Mouse (Mus musculus) lung, postnatal 4 days (tissue): ENCODE data around the gene Nae1.
A peak's percentile ranks its signal among the peaks of the same experiment; 100 is the strongest.
"Not testable (repeated sequence)": the region's sequence is repeated elsewhere in the genome, so short reads cannot be mapped to it uniquely, and the experiment has no call there.

Experiments used
- DNase-seq, 2 experiments: peaks; one replicate each; pipeline ENCODE4 v3.0.0; 2021

The Nae1 gene

DNA sequence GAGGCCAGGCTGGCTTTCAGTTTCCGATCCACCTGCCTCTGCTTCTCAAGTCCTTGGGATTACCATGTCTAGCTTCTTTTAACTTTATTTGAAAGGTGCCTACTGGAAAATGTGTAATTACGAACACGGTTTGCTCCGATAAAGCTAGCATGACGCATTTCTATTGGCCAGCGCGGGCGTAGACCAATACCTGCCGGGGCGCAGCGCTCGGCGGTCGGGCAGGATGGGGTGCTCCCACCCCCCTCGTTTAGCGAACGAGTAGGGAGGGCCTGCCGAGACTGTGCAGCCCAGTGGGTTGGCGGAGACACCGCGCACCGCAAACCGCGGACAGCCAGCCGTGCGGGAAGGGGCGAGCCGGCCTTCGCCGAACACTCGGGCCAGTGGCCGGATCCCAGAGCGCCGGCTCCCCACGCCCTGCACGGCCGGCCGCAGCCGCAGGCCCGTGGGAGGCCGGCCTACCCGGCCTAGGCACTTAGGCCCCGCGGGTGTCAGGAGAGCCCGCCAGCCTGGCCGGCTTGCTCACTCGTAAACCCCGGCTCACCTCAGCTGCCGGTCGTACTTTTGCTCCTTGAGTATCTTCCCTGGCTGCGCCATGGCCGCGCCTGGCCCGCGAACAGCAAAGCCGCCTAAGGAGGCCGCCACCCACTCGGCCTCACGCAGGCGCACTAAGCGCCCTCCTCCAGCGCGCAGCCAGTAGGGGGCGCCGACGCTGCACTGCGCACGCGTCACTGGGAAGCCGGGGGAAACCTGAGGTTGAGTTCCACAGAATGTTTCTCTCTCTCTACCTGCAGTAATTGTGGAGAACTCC, at the start of gene Nae1, which contains the start of gene Car7:
Gene Nae1 (minus strand): TSS at position 667 of the 808 bp plus-strand sequence.
Gene Car7 (plus strand): TSS at position 719 of the 808 bp plus-strand sequence.
- DNase-seq, result peak; percentile 93 to 96

DNA sequence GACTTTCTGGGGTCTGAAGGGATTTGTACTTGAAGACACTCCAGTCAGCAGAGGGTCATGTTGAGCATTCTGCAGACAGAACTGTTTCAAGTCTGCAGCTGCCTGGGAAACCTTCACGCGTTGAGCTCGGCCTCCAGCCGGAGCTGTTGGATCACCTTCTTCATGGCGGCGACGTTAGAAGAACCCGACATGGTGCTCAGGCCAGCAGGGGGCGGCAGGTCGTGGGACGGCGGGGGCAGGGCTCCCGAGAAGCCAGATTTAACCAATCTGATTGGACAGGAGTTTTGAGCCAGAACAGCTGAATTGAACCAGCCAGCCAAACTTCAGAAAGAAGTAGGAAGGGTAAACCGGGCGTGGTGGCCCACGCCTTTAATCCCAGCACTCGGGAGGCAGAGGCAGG, 43.2 kb upstream of the Nae1 start:
- not testable (repeated sequence) for DNase-seq

DNA sequence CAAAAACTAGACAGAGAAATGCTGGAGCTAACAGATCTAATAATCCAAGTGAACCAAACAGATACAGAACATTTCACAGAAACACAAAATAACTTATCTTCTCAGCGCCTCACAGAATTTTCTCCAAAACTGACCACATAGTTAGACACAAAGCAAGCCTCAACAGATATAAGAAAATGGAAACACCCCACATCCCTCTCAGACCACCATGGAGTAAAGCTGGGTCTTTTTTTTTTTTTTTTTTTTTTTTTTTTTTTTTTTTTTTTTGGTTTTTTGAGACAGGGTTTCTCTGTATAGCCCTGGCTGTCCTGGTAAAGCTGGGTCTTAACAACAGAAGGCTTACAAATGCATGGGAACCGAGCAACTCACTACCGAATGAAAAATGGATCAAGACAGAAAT, 42.4 kb upstream of the Nae1 start:
- DNase-seq, result no peak

DNA sequence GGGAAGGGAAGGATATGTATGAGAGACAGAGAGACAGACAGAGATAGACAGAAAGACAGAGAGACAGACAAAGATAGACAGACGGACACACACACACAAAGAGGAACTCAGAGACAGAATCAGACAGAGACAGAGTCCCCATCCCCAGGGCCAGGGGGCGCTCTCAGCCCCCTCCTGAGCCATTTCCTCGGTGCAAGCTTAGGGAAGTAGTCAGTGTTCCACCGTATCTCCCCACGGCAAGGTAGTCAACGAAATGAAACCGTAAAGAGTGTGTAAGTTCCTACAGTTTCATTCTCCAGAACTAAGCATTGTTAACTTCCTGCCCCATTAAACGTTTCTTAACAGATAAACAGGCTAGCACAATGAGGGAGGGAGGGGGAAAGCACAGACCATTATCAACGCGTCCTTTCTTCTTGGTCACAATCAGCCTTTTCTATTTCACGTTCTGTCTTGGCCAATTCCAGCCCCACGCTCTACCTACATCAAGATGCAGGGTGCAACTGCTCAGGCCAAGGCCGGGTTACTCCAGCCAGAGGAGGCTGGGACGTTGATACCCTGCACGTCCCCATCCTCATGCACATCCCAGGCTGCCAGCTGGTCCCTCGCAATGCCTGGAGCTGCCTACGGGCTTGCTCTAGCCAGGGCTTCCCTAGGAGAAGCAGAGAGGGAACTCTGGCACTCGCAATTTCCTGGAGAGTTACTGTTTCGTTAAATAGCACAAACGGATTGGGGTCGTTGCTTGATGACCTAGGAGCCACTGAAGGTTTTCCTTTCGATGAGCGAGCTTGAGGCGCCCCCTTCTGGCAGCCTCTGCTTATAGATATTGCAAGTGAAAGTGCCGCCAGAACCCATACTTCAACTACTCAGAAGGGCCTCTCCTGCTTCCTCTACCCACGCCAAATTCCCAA, 36.3 kb upstream of the Nae1 start:
- peak; percentile 83 to 88 for DNase-seq

DNA sequence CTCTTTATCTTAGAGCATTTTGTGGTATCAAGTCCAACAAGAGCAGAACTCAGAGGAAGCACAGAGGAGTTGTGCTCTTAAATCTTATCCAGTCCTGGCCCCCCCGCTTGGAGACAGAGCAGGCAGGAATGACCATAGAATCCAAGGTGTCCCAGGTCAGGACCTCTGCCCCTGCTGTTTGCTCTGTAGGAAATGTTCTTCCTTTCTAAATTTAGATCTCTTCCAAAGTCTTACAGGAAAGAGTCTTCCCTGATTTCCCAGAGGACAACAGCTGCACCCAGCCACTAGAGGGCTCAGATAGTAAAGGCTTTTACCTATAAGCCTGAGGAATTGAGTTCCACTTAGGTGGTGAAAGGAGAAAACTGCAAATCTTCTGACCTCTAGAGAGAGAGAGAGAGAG, 35.1 kb upstream of the Nae1 start:
- no peak for DNase-seq

DNA sequence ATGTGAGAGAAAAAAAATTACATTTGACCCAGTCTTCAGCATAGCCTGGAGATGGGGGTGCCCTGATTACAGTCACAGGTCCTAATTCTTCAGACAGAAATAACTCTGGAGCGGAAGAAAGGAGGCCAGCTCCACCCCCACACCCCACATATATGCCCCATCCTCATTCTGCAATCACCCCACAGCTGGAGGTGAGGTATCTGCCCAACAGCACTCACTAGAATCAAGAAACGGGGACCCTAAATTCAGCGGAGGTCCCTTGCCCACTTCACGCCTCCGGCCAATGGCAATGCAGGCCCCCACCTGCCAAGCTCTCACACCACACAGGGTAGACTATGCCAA, 31.0 kb upstream of the Nae1 start:
- DNase-seq, result no peak

DNA sequence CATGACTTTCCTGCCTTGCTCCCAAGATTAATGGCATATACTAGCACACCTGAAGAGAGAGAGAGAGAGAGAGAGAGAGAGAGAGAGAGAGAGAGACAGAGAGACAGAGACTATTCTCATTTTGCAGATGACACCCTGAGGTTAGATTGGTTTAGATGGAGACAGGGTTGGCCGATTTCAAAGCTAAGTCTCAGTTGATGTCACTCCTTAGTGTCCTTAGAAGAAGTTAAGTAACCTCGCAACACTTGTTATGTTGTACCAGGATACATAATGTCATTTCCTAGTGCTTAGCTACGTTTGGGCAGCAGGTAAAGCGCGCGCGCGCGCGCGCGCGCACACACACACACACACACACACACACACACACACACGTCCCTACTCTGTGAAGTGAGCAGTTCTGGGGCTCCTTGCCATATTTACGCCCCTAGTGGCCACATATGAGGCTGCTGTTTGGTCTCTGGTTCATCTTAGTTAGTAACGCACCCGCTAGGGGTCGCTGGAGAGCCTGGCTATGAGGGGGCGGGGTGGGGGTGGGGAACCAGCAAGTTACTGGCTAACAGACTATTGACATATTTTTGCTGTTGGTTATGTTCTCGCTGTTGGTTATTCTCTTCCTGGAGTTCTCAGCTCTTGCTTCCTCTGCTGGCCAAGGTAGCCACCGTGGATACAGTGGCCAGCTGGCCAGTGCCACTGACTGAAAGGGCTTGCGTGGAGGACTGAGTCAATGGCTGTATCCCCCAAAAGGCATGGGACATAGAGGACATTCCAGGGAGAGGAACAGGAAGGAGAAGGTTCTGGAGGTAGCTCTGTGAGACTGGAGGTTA, 30.4 kb upstream of the Nae1 start:
- peak; percentile 81 to 88 for DNase-seq

DNA sequence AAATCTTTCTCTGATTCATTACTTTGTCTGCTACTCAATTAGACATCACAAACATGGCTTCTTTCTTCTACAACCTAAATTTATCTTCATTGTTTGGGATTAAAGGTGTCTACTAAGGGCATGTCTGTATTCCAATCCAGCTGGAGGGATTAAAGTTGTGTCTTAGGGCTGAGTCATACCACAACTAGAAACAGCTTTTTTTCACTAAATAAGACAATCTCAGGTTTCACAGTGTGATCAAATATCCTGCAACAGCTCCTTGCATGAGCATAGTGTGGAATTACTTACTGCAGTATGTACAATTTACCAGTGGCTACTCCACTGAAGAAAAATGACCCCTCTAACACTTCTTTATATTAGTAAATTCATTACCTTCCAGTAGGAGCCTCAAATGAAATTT, 26.3 kb upstream of the Nae1 start:
- DNase-seq, result no peak

DNA sequence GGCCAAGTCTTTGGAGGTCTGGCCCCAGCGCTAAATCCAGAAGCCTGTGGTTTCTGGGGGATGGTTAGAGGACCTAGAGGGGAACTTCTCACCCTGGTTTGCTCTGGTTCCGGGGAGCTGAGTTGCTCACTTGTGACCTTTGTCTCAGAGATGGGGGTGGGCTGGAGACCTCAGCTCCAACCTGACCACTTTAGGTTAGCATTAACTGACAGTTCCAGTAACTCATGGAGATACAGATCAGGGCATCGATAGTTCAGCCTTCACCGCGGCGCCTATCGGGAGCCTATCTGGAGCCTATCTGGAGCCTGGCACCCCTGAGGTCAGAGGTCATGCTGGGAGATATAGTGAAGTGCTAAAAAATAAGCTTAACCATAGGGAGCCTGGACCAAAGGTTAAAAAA, 22.8 kb upstream of the Nae1 start:
- no peak for DNase-seq

DNA sequence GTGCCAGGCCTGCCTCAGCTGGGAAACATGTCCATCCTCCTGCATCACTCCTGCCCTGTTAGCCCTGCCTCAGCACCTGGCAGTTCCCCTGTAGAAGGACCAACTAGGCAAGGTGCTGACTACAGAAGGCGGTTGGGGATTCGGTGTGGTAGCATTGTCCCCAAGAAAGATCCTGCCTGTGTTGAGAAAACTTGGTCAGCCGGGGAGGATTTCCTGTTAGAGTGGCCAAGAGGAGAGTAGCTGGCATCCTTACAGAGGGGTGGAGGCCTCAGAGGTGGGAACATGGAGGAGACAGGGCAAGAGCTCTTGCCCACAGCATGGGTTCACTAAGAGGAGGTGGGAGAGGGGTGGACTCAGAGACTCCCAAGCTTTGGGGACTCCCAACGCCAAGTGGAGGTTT, 20.8 kb upstream of the Nae1 start:
- DNase-seq, result no peak

DNA sequence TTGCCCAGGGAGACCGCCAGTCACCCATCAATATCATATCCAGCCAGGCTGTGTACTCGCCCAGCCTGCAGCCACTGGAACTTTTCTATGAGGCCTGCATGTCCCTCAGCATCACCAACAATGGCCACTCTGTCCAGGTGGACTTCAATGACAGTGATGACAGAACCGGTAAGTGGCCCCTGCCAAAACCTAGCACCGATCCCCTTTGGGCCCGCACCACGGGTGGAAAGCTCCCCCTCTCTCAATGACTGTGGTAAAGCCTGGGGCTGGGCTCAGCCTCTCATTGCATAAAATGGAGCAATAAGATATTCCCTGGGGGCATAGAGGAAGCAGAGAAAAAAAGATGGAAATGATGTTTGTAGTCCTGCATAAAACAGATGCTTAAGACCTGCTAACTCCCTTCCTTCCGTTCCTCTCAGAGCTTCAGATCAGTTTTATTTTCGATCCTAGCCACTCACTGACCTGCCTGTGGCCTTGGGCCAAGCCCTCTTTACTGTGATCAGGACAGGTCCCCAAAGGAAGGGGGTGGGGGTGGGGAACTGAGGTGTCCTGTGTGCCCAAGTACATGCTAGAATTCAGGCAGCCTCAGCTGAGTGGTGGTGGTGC, 9.1 kb upstream of the Nae1 start:
- DNase-seq, result no peak

DNA sequence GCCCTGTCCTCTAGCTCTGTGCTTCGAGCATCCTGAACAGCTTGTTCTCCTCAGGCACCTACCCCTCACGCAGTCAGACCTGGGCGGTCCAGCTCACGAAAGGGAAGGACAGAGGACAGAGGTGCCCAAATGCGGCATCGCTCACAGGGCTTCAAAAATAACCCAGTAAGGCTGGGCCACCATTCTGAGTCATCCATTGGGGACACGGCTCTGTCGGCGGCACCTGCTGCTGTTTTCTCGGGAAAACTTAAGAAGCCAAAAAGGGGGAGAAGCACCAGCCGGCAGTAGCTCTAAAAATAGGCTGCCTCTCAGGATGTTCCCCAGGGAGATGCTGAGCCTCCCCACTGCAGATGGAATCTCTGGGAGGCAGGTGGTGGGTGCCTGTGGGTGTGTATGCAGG, 7.7 kb upstream of the Nae1 start:
- DNase-seq, result no peak

DNA sequence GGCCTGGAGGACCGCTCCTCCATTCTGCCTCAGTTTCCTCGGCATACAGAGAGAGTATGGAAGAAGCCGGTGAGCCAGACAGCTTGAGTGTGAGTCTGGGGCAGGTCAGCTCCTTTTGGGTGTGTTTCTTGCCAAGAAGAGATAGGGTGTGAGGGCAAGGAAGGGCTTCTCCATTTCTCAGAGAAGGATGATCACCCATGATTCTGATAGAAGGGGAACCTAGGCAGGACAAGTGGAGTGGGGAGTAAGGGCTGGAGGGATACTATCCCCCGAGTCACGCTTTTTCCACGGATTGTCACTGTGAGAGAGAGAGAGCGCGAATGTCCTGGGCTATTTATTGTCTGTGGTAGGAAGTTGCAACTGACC, 7.1 kb upstream of the Nae1 start:
- no peak for DNase-seq

DNA sequence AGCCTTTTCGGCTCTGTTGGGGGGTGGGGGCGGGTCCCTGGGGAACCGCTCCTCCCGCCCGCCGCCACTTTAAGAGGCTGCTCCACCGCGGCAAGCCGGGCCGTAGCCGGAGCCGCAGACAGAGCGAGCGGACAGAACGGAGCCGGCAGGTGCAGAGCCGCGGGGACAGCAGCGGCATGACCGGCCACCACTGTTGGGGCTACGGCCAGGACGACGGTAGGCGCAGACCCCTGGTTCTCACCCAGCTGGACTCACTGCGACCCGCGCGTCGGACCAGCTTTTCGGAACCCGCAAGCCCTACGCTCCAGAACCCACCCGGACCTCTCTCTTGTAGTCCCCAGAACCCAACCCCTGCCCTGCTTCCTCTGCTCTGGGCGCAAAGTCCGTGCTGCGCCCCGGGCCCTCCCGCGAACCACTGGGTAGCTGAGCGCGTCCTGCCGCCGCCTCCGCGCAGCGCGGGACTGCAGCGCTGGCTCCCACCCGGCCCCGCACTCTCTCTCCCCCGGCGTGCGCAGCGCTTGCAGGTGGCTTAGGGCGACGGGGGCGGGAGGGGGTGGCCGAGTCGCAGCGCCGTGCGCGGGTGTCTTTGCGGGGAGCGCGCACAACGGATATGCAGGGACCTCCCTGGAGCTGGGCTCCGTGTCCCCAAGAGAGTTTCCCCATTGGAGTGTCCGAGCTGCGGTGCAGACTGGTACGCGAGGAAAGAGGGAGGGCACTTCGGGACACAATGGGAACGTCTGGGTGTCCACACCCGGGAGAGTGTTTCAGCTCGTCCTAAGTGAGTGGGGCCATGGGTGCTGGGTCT, 6.5 kb upstream of the Nae1 start:
- DNase-seq, result no peak

DNA sequence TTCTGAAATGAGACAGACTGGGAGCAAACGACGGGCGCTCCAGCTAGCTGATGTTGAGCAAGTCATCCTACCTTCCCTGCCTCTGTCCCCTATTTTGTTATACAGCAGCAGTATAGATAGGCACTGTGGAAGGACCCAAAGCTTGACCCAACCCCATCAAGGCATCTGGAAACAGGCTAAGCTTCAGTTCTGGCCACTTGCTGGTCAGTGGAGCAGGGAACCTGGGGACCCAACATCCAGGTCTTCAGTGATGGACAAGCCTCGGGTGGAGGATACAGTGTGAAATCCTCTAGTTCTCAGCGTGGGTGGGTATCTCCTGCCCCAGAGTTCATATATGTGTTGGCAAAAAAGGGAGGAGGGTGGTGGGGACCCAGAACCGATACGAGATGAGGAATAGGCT, 5.8 kb upstream of the Nae1 start:
- no peak for DNase-seq

DNA sequence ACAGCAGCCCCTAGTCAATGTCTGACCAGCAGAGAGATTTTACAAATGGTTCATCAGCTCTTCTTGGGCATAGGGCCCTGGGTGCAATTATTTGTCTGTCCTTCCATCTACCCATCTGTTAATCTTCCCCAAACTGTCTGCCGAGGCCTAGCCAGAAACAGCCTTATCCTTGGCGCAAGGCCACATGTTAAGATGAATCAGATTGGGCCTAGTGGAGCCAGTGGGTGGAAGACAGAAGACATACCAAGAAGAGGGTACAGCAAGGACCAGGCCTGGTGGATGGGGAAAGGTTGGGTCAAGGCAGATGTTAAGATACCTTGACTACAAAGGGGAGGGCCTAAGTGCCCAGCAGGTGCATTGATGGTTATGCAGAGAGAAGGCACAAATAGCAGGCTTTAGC, 5.1 kb upstream of the Nae1 start:
- DNase-seq, result no peak

DNA sequence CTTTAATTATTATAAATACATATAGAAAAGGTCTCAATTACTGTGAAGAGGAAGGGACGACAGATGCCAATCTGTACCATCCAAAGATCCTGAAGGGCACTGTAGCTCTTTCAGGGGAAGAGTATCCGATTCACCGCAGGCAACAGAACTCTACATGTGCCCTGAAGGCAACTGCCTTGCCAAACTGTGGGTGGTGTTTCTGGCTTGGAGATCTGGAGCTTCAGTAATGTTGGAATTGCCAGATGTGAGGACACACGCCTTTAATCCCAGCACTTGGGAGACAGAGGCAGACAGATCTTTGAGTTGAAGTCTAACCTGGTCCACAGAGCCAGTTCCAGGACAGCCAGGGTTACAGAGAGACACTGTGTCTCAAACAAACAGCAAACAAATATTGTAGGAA, 4.5 kb upstream of the Nae1 start:
- DNase-seq, result no peak

DNA sequence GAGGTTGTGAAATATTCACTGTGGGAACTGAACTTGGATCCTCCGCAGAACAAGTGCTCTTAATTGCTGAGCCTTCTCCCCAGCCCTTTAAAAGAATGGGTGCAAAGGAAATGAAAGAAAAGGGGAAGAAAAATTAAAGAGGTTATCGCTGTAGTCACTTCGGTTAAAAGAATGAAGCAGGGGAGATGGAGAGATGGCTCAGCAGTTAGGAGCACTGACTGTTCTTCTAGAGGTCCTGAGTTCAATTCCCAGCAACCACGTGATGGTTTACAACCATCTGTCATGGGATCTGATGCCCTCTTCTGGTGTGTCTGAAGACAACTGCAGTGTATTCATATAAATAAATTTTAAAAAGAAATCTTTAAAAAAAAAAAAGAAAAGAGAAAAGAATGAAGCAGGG, 1.6 kb upstream of the Nae1 start:
- DNase-seq, result no peak

DNA sequence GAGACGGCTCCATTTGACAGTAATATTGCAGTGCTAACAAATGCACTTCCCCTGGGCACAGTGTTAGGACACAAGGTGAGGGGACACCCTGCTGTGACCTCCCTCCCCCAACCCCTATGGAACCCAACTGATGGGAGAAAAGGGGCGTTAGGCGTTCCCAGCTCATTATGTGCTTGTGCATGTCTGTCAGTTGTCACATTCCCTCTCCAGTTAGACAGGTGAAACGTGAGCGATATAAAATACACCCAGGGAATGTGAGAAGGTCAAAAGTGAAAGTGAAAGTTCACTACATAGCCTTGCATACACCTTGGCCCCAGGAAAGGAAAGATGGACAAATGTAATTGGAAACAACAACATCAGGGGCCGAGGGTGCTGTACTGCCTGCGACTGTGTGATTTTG, 941 bp upstream of the Nae1 start:
- no peak for DNase-seq

DNA sequence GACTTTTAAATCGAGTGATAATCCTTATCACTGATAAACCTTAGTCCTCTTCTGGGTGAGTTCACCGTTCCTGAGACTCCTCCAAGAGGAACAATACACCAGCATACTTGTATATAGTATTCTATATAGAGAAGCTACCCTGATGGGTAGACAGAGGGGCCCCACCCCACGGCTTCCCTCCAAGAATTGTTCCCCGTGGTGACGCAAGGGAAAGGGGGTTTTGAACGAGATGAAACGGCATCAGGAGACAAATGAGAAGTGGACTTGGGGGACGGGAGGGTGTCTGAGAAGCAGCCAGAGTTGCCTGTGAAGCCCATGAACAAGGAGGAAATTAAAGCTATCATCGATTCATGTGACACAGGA, 323 bp upstream of the Nae1 start:
- no peak for DNase-seq

DNA sequence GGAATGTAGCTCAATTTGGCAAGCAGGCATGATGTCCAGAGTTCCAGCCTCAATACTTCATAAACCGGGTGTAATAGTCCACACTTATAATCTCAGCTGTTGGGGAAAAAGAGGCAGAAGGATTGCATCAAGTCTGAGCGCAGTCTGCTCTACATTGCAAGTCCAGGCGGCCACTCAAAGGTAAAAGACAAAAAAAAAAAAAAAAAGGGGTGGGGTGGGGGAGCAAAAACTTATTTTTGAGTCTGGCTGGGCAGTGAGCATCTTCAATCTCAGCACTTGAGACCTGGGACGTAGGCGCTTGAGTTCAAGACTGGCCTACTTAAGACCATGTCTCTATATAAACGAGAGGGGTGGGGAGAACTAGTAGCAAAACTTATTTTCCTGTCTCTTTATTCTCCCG, 886 bp downstream of the Nae1 start:
- no peak for DNase-seq

DNA sequence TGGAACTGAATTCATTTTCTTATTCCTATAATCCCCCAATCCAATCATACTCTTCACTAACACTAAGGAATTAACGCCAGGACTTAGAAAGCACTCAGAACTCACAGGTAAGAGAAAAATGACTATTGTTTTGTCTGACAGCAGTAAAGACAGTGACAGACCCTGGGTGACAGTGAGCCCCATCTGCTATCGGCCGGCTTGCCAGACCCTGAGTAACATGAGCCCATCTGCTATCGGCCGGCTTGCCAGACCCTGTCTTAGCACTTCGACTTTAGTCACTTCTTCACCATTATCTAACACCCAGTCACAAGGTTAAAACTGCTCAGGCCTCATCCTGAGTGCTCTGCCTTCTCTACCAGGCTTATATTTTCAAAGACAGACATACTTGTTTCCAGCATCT, 4.8 kb downstream of the Nae1 start:
- DNase-seq, result no peak
